Mouse (Mus musculus): ENCODE measurements around the gene Eri3. TPM values are rescaled to one million over a fixed set of nuclear protein-coding genes. Genes with fewer than 3 reads are reported as not detected.

The Eri3 gene
- polyA plus RNA-seq, 1 experiment from 2014 or later = 158 TPM

GRCm38 (mm10) chr4:117585995-117586394, 35.8 kb downstream of the Eri3 start:
- peaks cover 50% of the 10 kb centered on the region for H3K36me3 ChIP-seq (replicated peaks)
- H3K4me2 ChIP-seq = no peak overlapping the region
- H3K4me1 ChIP-seq = peaks cover 19% of the 10 kb centered on the region
- H3K27me3 ChIP-seq = no peaks in the 10 kb centered on the region
- H3K9ac ChIP-seq = no peak overlapping the region
- no peak overlapping the region for H3K4me3 ChIP-seq (replicated peaks)
- WGBS = 86% methylated on average over 2 of the region's 2 CpGs
- no peak for ATAC-seq (ENCODE audit: low FRiP score)
- no peaks in the 10 kb centered on the region for H3K9me3 ChIP-seq
- no peak overlapping the region for H3K27ac ChIP-seq

- 29% methylated on average over 4 of the region's 4 CpGs for WGBS
- 0 out of 2 replicates have a peak, but pooled peaks have one; percentile 23 for ATAC-seq (ENCODE audit: low FRiP score)
- H3K27me3 ChIP-seq = no peaks in the 10 kb centered on the region
These were observed 37.3 kb downstream of the Eri3 start for GRCm38 (mm10) chr4:117587447-117587846.

GRCm38 (mm10) chr4:117589081-117589660, 39.0 kb downstream of the Eri3 start:
- H3K9ac ChIP-seq = no peak overlapping the region
- 17% methylated on average over 8 of the region's 8 CpGs for WGBS
- H3K4me3 ChIP-seq (replicated peaks) = no peak overlapping the region
- no peaks in the 10 kb centered on the region for H3K27me3 ChIP-seq
- H3K36me3 ChIP-seq (replicated peaks) = peaks cover 61% of the 10 kb centered on the region
- H3K4me1 ChIP-seq = peaks cover 15% of the 10 kb centered on the region
- H3K27ac ChIP-seq = no peak overlapping the region
- no peaks in the 10 kb centered on the region for H3K9me3 ChIP-seq
- ATAC-seq (ENCODE audit: low FRiP score) = peak; percentile 39; the same call in 1 of the 2 replicates
- no peak overlapping the region for H3K4me2 ChIP-seq

More at GRCm38 (mm10) chr4:117587447-117587846, 37.3 kb downstream of the Eri3 start:
- no peak overlapping the region for H3K4me2 ChIP-seq
- peaks cover 61% of the 10 kb centered on the region for H3K36me3 ChIP-seq (replicated peaks)
- peaks cover 15% of the 10 kb centered on the region for H3K4me1 ChIP-seq
- H3K4me3 ChIP-seq (replicated peaks) = no peak overlapping the region
- H3K9ac ChIP-seq = no peak overlapping the region
- no peak overlapping the region for H3K27ac ChIP-seq
- no peaks in the 10 kb centered on the region for H3K9me3 ChIP-seq

GRCm38 (mm10) chr4:117590781-117591180, 40.6 kb downstream of the Eri3 start:
- H3K4me2 ChIP-seq = no peak overlapping the region
- H3K4me3 ChIP-seq (replicated peaks) = no peak overlapping the region
- H3K4me1 ChIP-seq = peaks cover 15% of the 10 kb centered on the region
- no peak overlapping the region for H3K9ac ChIP-seq
- peaks cover 60% of the 10 kb centered on the region for H3K36me3 ChIP-seq (replicated peaks)
- ATAC-seq (ENCODE audit: low FRiP score) = no peak
- 91% methylated on average over 2 of the region's 2 CpGs for WGBS
- no peak overlapping the region for H3K27ac ChIP-seq
- H3K27me3 ChIP-seq = no peaks in the 10 kb centered on the region
- H3K9me3 ChIP-seq = no peaks in the 10 kb centered on the region

- Histone ChIP-seq H3K4me3 (replicated peaks) (no peak overlapping the region), H3K9me3 (no peaks in the 10 kb centered on the region), H3K4me2 (no peak overlapping the region), H3K27ac (no peak overlapping the region), H3K4me1 (peaks cover 12% of the 10 kb centered on the region), H3K36me3 (replicated peaks) (peaks cover 59% of the 10 kb centered on the region), H3K27me3 (no peaks in the 10 kb centered on the region), H3K9ac (no peak overlapping the region)
- WGBS = 83% methylated on average over 5 of the region's 5 CpGs
- no peak for ATAC-seq (ENCODE audit: low FRiP score)
These were observed 42.0 kb downstream of the Eri3 start for GRCm38 (mm10) chr4:117592206-117592605.

GRCm38 (mm10) chr4:117595293-117595692, 45.1 kb downstream of the Eri3 start:
- Histone ChIP-seq H3K4me2 (no peak overlapping the region), H3K9ac (0 out of 2 replicates have a peak overlapping the region, but pooled peaks have one; percentile 25), H3K9me3 (no peaks in the 10 kb centered on the region), H3K36me3 (replicated peaks) (peaks cover 74% of the 10 kb centered on the region), H3K27ac (no peak overlapping the region), H3K4me1 (peaks cover 5% of the 10 kb centered on the region; the same call in 1 of the 2 replicates), H3K4me3 (replicated peaks) (no peak overlapping the region), H3K27me3 (no peaks in the 10 kb centered on the region)
- 71% methylated on average over 10 of the region's 10 CpGs for WGBS
- ATAC-seq (ENCODE audit: low FRiP score) = no peak

- Histone ChIP-seq H3K4me2 (no peak overlapping the region), H3K4me1 (peaks cover 30% of the 10 kb centered on the region), H3K9me3 (no peaks in the 10 kb centered on the region), H3K27ac (no peak overlapping the region), H3K36me3 (replicated peaks) (peaks cover 32% of the 10 kb centered on the region), H3K9ac (no peak overlapping the region), H3K4me3 (replicated peaks) (no peak overlapping the region), H3K27me3 (no peaks in the 10 kb centered on the region)
- ATAC-seq (ENCODE audit: low FRiP score) = no peak
- WGBS = 50% methylated on average over 7 of the region's 7 CpGs
These were observed 49.9 kb downstream of the Eri3 start for GRCm38 (mm10) chr4:117599986-117600565.

- Histone ChIP-seq H3K36me3 (replicated peaks) (peaks cover 22% of the 10 kb centered on the region), H3K4me2 (no peak overlapping the region; the same call in 1 of the 2 replicates), H3K4me3 (replicated peaks) (no peak overlapping the region), H3K27ac (0 out of 2 replicates have a peak overlapping the region, but pooled peaks have one; percentile 13), H3K9ac (no peak overlapping the region), H3K27me3 (no peaks in the 10 kb centered on the region), H3K4me1 (peaks cover 39% of the 10 kb centered on the region), H3K9me3 (no peaks in the 10 kb centered on the region)
- no peak for ATAC-seq (ENCODE audit: low FRiP score)
- 4% methylated on average over 5 of the region's 5 CpGs for WGBS
These were observed 51.2 kb downstream of the Eri3 start for GRCm38 (mm10) chr4:117601338-117601776.

- WGBS = 29% methylated on average over 16 of the region's 16 CpGs
- ATAC-seq (ENCODE audit: low FRiP score) = peak; percentile 67
- peak overlapping the region; percentile 67 for H3K27ac ChIP-seq
These were observed 55.2 kb downstream of the Eri3 start for GRCm38 (mm10) chr4:117605099-117605953.

GRCm38 (mm10) chr4:117605954-117606227, 55.7 kb downstream of the Eri3 start:
- ATAC-seq (ENCODE audit: low FRiP score) = peak; percentile 50; the same call in 1 of the 2 replicates
- Histone ChIP-seq H3K36me3 (replicated peaks) (peaks cover 28% of the 10 kb centered on the region), H3K27ac (peak overlapping the region; percentile 67; the same call in 1 of the 2 replicates), H3K9me3 (no peaks in the 10 kb centered on the region), H3K4me2 (no peak overlapping the region), H3K27me3 (no peaks in the 10 kb centered on the region), H3K4me3 (replicated peaks) (no peak overlapping the region), H3K4me1 (peaks cover 31% of the 10 kb centered on the region), H3K9ac (no peak overlapping the region)
- WGBS = 50% methylated on average over 1 of the region's 1 CpGs

More at GRCm38 (mm10) chr4:117605099-117605953, 55.2 kb downstream of the Eri3 start:
- Histone ChIP-seq H3K36me3 (replicated peaks) (peaks cover 25% of the 10 kb centered on the region), H3K4me3 (replicated peaks) (no peak overlapping the region), H3K9me3 (no peaks in the 10 kb centered on the region), H3K4me2 (no peak overlapping the region), H3K9ac (no peak overlapping the region), H3K27me3 (no peaks in the 10 kb centered on the region), H3K4me1 (peaks cover 37% of the 10 kb centered on the region)

- H3K9ac ChIP-seq = no peak overlapping the region
- no peaks in the 10 kb centered on the region for H3K9me3 ChIP-seq
- no peak overlapping the region for H3K27ac ChIP-seq
- peaks cover 21% of the 10 kb centered on the region for H3K4me1 ChIP-seq
- no peak overlapping the region for H3K4me3 ChIP-seq (replicated peaks)
- ATAC-seq (ENCODE audit: low FRiP score) = no peak
- 92% methylated on average over 5 of the region's 5 CpGs for WGBS
- no peaks in the 10 kb centered on the region for H3K27me3 ChIP-seq
- H3K4me2 ChIP-seq = no peak overlapping the region
- peaks cover 38% of the 10 kb centered on the region for H3K36me3 ChIP-seq (replicated peaks)
These were observed 56.9 kb downstream of the Eri3 start for GRCm38 (mm10) chr4:117606831-117607610.

GRCm38 (mm10) chr4:117608265-117608664, 58.1 kb downstream of the Eri3 start:
- Histone ChIP-seq H3K4me2 (no peak overlapping the region), H3K9ac (no peak overlapping the region), H3K36me3 (replicated peaks) (peaks cover 47% of the 10 kb centered on the region), H3K27me3 (no peaks in the 10 kb centered on the region), H3K27ac (no peak overlapping the region), H3K4me1 (peaks cover 20% of the 10 kb centered on the region), H3K4me3 (replicated peaks) (no peak overlapping the region), H3K9me3 (no peaks in the 10 kb centered on the region)
- 83% methylated on average over 9 of the region's 9 CpGs for WGBS
- no peak for ATAC-seq (ENCODE audit: low FRiP score)
